Mouse (Mus musculus) heart, embryonic 11.5 days (tissue): ENCODE data around the gene Vmn1r219. TPM values are rescaled to one million over a fixed set of nuclear protein-coding genes. Genes with fewer than 3 reads are reported as not detected.
"Not testable (repeated sequence)": the region's sequence is repeated elsewhere in the genome, so short reads cannot be mapped to it uniquely, and the experiment has no call there.

ENCODE experiments used
- ATAC-seq: fragments of 200-750 bp; cut with Nextera tagmentation; replicated peaks from 2 replicates; pipeline ENCODE4 v1.8.0; 2017; ENCODE audit warnings: moderate library complexity; ENCODE audit not compliant: insufficient number of reproducible peaks, low FRiP score, low TSS enrichment
- H3K27ac ChIP-seq: fragments of 300-500 bp; sonication (generic); 2 replicates; pipeline ENCODE4 v1.5.1; 2014; ENCODE audit warnings: mild to moderate bottlenecking, low read depth, low read length
- H3K27me3 ChIP-seq: fragments of 300-500 bp; sonication (generic); 2 replicates; pipeline ENCODE4 v1.6.1; 2014; ENCODE audit warnings: mild to moderate bottlenecking, low read length, mixed read lengths; ENCODE audit not compliant: control insufficient read depth, insufficient read depth
- H3K36me3 ChIP-seq: fragments of 300-500 bp; sonication (generic); 2 replicates; pipeline ENCODE4 v1.6.1; 2014; ENCODE audit warnings: mild to moderate bottlenecking, low read length, moderate library complexity, mixed read lengths; ENCODE audit not compliant: control insufficient read depth, insufficient read depth
- H3K4me1 ChIP-seq: fragments of 300-500 bp; sonication (generic); 2 replicates; pipeline ENCODE4 v1.6.1; 2014; ENCODE audit warnings: low read length; ENCODE audit not compliant: control insufficient read depth, insufficient read depth
- H3K4me2 ChIP-seq: fragments of 300-500 bp; sonication (generic); 2 replicates; pipeline ENCODE4 v1.6.1; 2014; ENCODE audit warnings: mild to moderate bottlenecking, moderate library complexity
- H3K4me3 ChIP-seq: fragments of 300-500 bp; sonication (generic); 2 replicates; pipeline ENCODE4 v1.5.1; 2014; ENCODE audit warnings: low read depth, low read length
- H3K9ac ChIP-seq: fragments of 300-500 bp; sonication (generic); 2 replicates; pipeline ENCODE4 v1.6.1; 2014; ENCODE audit warnings: mild to moderate bottlenecking, low read depth, low read length, moderate library complexity
- H3K9me3 ChIP-seq: fragments of 300-500 bp; sonication (generic); replicated peaks from 2 replicates; pipeline ENCODE4 v1.6.1; 2016; ENCODE audit warnings: low read length; ENCODE audit not compliant: control insufficient read depth
- WGBS: fragments of 180-500 bp; shearing (Covaris S2); extraction: QIAGEN DNeasy Blood & Tissue Kit; methylation state at CpG from one replicate; pipeline ENCODE4 v1.1.7; 2014; ENCODE audit not compliant: insufficient replicate concordance; 5-methylcytosine and 5-hydroxymethylcytosine counted together
- polyA plus RNA-seq: library from polyadenylated mRNA; unstranded; fragments of >200 nt; fragmentation: Nextera tagmentation; extraction: Ambion mirVana; gene quantifications from 2 replicates; pipeline ENCODE4 v1.2.1, GENCODE M21; 2014

Gene Vmn1r219
- polyA plus RNA-seq, 1 experiment from 2014 or later = not detected

GRCm38 (mm10) chr13:23203885-23204284, 44.8 kb downstream of the Vmn1r219 start:
- ATAC-seq = not testable (repeated sequence)
- WGBS = 81% methylated on average over 1 of the region's 1 CpGs

DNA sequence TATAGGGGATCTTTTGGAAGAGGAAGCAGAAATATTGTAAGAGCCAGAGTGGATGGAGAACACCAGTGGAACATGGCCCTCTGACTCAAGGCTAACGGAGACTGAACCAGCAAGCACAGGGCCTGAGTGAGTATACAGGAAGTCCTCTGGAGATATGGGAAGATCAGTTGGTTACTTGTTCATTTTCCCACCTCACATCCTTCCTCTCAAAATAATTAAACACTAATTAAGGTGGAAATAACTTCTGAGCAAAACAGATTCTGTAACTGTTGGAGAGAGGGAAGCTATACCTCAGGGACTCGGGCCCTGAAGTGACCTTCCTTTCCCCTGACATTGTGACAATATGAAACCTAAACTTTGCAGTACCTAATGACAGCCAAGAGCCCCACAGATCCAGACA, 54.7 kb downstream of the Vmn1r219 start, which contains the start of gene Vmn1r221:
Gene Vmn1r221, plus strand, starts transcription at position 301 of the 400 bp plus-strand sequence.
- H3K36me3 ChIP-seq, H3K4me3 ChIP-seq, H3K9me3 ChIP-seq, ATAC-seq, H3K4me1 ChIP-seq, H3K9ac ChIP-seq, H3K27ac ChIP-seq, H3K27me3 ChIP-seq, H3K4me2 ChIP-seq: not testable (repeated sequence)
- WGBS = 69% methylated on average over 2 of the region's 2 CpGs

More at GRCm38 (mm10) chr13:23203885-23204284, 44.8 kb downstream of the Vmn1r219 start:
- H3K4me1 ChIP-seq, H3K4me2 ChIP-seq, H3K36me3 ChIP-seq, H3K27ac ChIP-seq, H3K9me3 ChIP-seq, H3K9ac ChIP-seq, H3K27me3 ChIP-seq, H3K4me3 ChIP-seq: not testable (repeated sequence)

Other genes with a start within 250 kb of the Vmn1r219 start
- gene Vmn1r213, start 151.7 kb upstream of the Vmn1r219 start, polyA plus RNA-seq = not detected in 2 replicates
- gene Vmn1r214, start 128.9 kb upstream of the Vmn1r219 start, polyA plus RNA-seq = not detected in 2 replicates
- gene Vmn1r215, start 91.3 kb upstream of the Vmn1r219 start, polyA plus RNA-seq = not detected in 2 replicates
- gene Vmn1r217, start 41.1 kb upstream of the Vmn1r219 start, polyA plus RNA-seq = not detected in 2 replicates
- gene Vmn1r218, start 26.2 kb upstream of the Vmn1r219 start, polyA plus RNA-seq = not detected in 2 replicates
- not detected in 2 replicates for gene Vmn1r220, start 28.7 kb downstream of the Vmn1r219 start, polyA plus RNA-seq
- not detected in 2 replicates for gene Vmn1r221, start 54.8 kb downstream of the Vmn1r219 start, polyA plus RNA-seq
- not detected in 2 replicates for gene Vmn1r222, start 76.6 kb downstream of the Vmn1r219 start, polyA plus RNA-seq
- not detected in 2 replicates for gene Vmn1r223, start 87.8 kb downstream of the Vmn1r219 start, polyA plus RNA-seq
- 43.4 and 43.7 TPM in 2 replicates for gene Zfp322a, start 209.9 kb downstream of the Vmn1r219 start, polyA plus RNA-seq